Mouse (Mus musculus) frontal cortex, postnatal 36 days (tissue): Measurements from ENCODE around the gene Slc11a2.

Experiments
- DNase-seq, 2 experiments: peaks; one replicate each; pipeline ENCODE4 v3.0.0; 2022; ENCODE audit warnings: low spot score in 2 of 2

The Slc11a2 gene

GRCm38 (mm10) chr15:100424396-100425122 lies at the start of gene Slc11a2:
TSS of gene Slc11a2 (minus strand) at chr15:100425072.
- no peak for DNase-seq

- DNase-seq: no peak
These were observed 49.1 kb upstream of the Slc11a2 start for GRCm38 (mm10) chr15:100473926-100474503.

- DNase-seq: no peak
These were observed 45.2 kb upstream of the Slc11a2 start for GRCm38 (mm10) chr15:100470037-100470436.

GRCm38 (mm10) chr15:100469189-100469545 lies 44.3 kb upstream of the Slc11a2 start:
- DNase-seq: no peak

GRCm38 (mm10) chr15:100468295-100469188 lies 43.7 kb upstream of the Slc11a2 start, which contains the start of gene Letmd1:
TSS of gene Letmd1 (plus strand) at chr15:100469023.
- peak; percentile 89 to 90 for DNase-seq

- DNase-seq: no peak
These were observed 42.9 kb upstream of the Slc11a2 start for GRCm38 (mm10) chr15:100467738-100468137.

- DNase-seq: no peak
These were observed 40.6 kb upstream of the Slc11a2 start for GRCm38 (mm10) chr15:100465432-100465831.

GRCm38 (mm10) chr15:100463712-100464111 lies 38.8 kb upstream of the Slc11a2 start:
- peak; percentile 69 to 79 for DNase-seq

GRCm38 (mm10) chr15:100462086-100462485 lies 37.2 kb upstream of the Slc11a2 start:
- no peak for DNase-seq

- no peak for DNase-seq
These were observed 36.8 kb upstream of the Slc11a2 start for GRCm38 (mm10) chr15:100461646-100462045.

- DNase-seq: no peak
These were observed 36.1 kb upstream of the Slc11a2 start for GRCm38 (mm10) chr15:100460942-100461341.

- peak in 1 of 2 experiments; percentile 49 for DNase-seq
These were observed 33.2 kb upstream of the Slc11a2 start for GRCm38 (mm10) chr15:100458055-100458454.

GRCm38 (mm10) chr15:100457340-100457739 lies 32.5 kb upstream of the Slc11a2 start:
- peak; percentile 65 for DNase-seq

GRCm38 (mm10) chr15:100456356-100456991 lies 31.6 kb upstream of the Slc11a2 start:
- no peak for DNase-seq

- no peak for DNase-seq
These were observed 27.6 kb upstream of the Slc11a2 start for GRCm38 (mm10) chr15:100452486-100452885.

- peak in 1 of 2 experiments; percentile 34 for DNase-seq
These were observed 26.4 kb upstream of the Slc11a2 start for GRCm38 (mm10) chr15:100451245-100451644.

- no peak for DNase-seq
These were observed 24.6 kb upstream of the Slc11a2 start for GRCm38 (mm10) chr15:100449495-100449894.

GRCm38 (mm10) chr15:100448572-100448971 lies 23.7 kb upstream of the Slc11a2 start:
- DNase-seq: no peak

- no peak for DNase-seq
These were observed 22.0 kb upstream of the Slc11a2 start for GRCm38 (mm10) chr15:100446887-100447286.

- peak; percentile 72 to 88 for DNase-seq
These were observed 18.5 kb upstream of the Slc11a2 start for GRCm38 (mm10) chr15:100443126-100443922.

- DNase-seq: no peak
These were observed 11.6 kb upstream of the Slc11a2 start for GRCm38 (mm10) chr15:100436518-100436917.
